Mouse (Mus musculus): ENCODE results near the gene Sf1.

- TF ChIP-seq CTCF (IDR thresholded peaks at IDR 0.05; ENCODE audit: borderline replicate concordance, control insufficient read depth, extremely low read depth, insufficient read depth, low read length, poor library complexity) (no peak), POLR2A (IDR thresholded peaks at IDR 0.05; ENCODE audit: control insufficient read depth, extremely low read depth, insufficient read depth, low read length, poor library complexity) (no peak)
These were observed 15.9 kb upstream of the Sf1 start for GRCm38 (mm10) chr19:6347615-6348014.

Measured in thymus, adult 2 months (tissue).